Mouse (Mus musculus): ENCODE measurements around the gene Hrnr. TPM values are rescaled to one million over a fixed set of nuclear protein-coding genes. Genes with fewer than 3 reads are reported as not detected.

Gene Hrnr
- polyA plus RNA-seq, 1 experiment from 2014 or later = not detected

DNA sequence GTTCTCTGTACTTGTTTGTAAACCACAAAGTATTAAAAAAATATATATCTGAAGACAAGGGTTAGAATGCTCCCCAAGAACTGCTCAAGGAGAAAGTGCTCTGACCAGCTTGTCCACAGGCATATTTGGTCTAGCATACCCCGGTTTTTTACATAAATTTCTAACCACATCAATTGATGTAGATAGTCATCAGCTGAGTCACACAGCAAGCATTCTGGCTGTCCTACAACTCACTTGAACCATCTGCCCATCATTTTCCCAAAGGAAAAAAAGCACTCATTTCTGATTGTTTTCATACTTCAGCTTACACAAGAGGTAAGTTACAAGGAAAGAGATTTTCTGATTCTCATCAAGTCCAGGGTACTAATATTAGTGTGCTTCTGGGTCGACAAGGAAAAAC, 27.3 kb downstream of the Hrnr start:
- no peak for ATAC-seq
- H3K9me3 ChIP-seq (ENCODE audit: control insufficient read depth, low read length) = no peaks in the 10 kb centered on the region
- no peaks in the 10 kb centered on the region for H3K4me1 ChIP-seq (ENCODE audit: control insufficient read depth, insufficient read depth, low read depth, low read length)
- H3K9ac ChIP-seq (ENCODE audit: low read depth, low read length) = no peak overlapping the region
- H3K4me2 ChIP-seq (ENCODE audit: low read length) = no peak overlapping the region
- 83% methylated on average over 2 of the region's 2 CpGs for WGBS
- no peak overlapping the region for H3K4me3 ChIP-seq (ENCODE audit: low read length)
- H3K27me3 ChIP-seq (replicated peaks; ENCODE audit: control insufficient read depth, insufficient read depth, low read length) = no peaks in the 10 kb centered on the region
- H3K36me3 ChIP-seq (ENCODE audit: control insufficient read depth, insufficient read depth, low read length) = no peaks in the 10 kb centered on the region
- H3K27ac ChIP-seq (ENCODE audit: low read depth, low read length) = no peak overlapping the region

DNA sequence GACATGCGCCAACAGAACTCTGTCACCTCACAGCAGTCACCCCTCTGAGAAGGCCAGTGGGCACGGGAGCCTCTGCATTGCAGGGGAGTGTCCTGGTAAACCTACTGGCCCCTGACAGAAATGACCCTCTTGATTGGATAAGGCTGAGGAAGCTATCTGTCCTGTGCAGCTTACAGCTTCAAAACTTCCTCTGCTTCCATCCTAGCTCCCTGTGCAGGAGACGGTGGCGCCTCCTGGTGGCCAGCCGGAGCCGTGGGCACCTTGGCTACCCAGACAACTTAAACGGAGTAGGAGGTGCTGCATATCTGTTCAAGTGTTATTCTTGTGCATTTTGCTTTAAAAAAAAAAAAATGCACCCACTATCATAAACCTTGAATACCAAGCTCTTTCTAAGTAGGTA, 40.5 kb downstream of the Hrnr start:
- 21% methylated on average over 7 of the region's 7 CpGs for WGBS
- no peaks in the 10 kb centered on the region for H3K9me3 ChIP-seq (ENCODE audit: control insufficient read depth, low read length)
- no peaks in the 10 kb centered on the region for H3K27me3 ChIP-seq (replicated peaks; ENCODE audit: control insufficient read depth, insufficient read depth, low read length)
- H3K4me3 ChIP-seq (ENCODE audit: low read length) = no peak overlapping the region
- no peaks in the 10 kb centered on the region for H3K36me3 ChIP-seq (ENCODE audit: control insufficient read depth, insufficient read depth, low read length)
- no peak overlapping the region for H3K9ac ChIP-seq (ENCODE audit: low read depth, low read length)
- no peak overlapping the region for H3K4me2 ChIP-seq (ENCODE audit: low read length)
- H3K27ac ChIP-seq (ENCODE audit: low read depth, low read length) = no peak overlapping the region
- no peaks in the 10 kb centered on the region for H3K4me1 ChIP-seq (ENCODE audit: control insufficient read depth, insufficient read depth, low read depth, low read length)
- ATAC-seq = peak; percentile 32; the same call in 1 of the 2 replicates

DNA sequence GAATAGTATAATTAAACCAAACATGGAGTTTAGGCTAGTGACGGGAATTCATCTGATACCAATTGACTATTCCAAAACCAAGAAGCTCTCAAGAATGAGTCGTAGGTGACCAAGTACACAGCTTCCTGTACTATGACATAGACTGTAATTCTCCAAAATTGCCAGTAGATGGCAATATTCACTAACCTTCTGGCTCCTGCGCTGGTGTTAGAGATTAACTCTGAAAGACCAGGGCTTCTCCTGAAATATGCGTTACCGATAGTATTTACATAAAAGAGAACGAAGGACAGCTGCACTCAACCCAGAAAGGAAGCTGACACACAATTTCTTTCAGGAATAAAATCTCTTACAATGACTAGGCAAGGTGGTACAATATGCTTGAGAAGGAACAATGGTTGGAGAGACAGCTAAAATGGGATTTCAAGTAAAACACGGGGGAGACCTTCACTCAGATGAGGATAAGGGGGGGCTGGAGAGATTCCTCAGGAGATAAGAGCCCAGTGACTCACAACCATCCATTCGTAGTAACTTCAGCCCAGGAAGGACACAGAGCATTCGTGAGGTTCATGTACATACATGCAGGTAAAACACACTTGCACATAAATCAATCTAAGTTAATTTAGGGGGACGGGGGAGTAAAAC, 42.5 kb downstream of the Hrnr start:
- H3K9ac ChIP-seq (ENCODE audit: low read depth, low read length) = peak overlapping the region; percentile 51
- no peak overlapping the region for H3K27ac ChIP-seq (ENCODE audit: low read depth, low read length)
- WGBS = 11% methylated on average over 10 of the region's 10 CpGs
- no peaks in the 10 kb centered on the region for H3K9me3 ChIP-seq (ENCODE audit: control insufficient read depth, low read length)
- peak overlapping the region; percentile 58 for H3K4me2 ChIP-seq (ENCODE audit: low read length)
- no peaks in the 10 kb centered on the region for H3K27me3 ChIP-seq (replicated peaks; ENCODE audit: control insufficient read depth, insufficient read depth, low read length)
- ATAC-seq = peak; percentile 96
- no peaks in the 10 kb centered on the region for H3K36me3 ChIP-seq (ENCODE audit: control insufficient read depth, insufficient read depth, low read length)
- H3K4me3 ChIP-seq (ENCODE audit: low read length) = peak overlapping the region; percentile 26
- H3K4me1 ChIP-seq (ENCODE audit: control insufficient read depth, insufficient read depth, low read depth, low read length) = no peaks in the 10 kb centered on the region

DNA sequence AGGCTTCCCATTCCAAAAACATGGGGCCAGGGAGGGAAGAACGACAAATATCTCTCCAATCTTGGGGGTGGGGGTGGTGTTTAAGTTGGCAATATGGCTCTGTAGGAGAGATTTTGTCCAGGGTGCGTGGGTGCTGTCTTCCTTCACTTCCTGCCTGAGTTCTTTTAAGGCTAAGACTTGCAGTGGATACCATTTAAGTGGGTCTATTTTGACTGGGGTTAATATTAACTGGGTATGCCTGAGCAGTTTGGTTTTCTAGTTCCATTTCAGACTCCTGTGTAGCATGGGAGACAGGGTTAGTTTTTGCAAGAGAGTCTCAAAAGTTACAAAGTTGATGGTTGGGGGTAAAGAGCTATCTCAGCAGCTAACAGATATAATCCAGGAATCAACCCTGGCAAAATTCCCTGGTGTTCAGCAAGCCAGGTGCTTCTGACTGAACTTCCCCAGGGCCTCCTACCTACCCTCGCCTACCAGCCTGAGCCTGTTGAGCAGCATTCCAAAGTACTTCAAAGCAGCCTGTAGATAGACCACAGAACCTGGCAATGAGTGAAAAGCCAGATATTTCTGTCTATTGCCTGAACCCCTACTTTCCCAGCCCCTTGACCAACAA, 47.5 kb downstream of the Hrnr start:
- WGBS = 58% methylated on average over 3 of the region's 3 CpGs

DNA sequence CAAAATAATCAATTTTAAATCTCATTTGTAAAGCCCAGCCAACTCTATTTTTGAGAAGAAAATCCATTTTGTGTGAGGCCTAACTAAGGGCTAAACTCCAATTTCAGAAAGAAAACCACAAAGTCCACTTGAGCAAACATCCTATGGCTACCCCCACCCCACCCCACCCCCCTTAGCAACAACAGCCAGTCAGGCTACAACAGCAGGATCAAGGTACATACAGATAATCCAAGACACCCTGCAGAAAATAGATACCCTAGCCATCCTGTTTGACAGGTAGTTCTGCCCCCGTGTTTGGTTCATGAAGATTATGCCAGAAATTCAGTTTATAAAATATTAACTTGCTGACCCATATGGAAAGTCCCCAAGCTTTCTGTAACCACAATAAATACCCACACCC, 48.6 kb downstream of the Hrnr start:
- Histone ChIP-seq H3K27ac (ENCODE audit: low read depth, low read length) (no peak overlapping the region), H3K4me1 (ENCODE audit: control insufficient read depth, insufficient read depth, low read depth, low read length) (no peaks in the 10 kb centered on the region), H3K9me3 (ENCODE audit: control insufficient read depth, low read length) (no peaks in the 10 kb centered on the region), H3K4me2 (ENCODE audit: low read length) (no peak overlapping the region), H3K4me3 (ENCODE audit: low read length) (no peak overlapping the region), H3K27me3 (replicated peaks; ENCODE audit: control insufficient read depth, insufficient read depth, low read length) (no peaks in the 10 kb centered on the region), H3K36me3 (ENCODE audit: control insufficient read depth, insufficient read depth, low read length) (no peaks in the 10 kb centered on the region), H3K9ac (ENCODE audit: low read depth, low read length) (no peak overlapping the region)
- 71% methylated on average over 1 of the region's 1 CpGs for WGBS
- ATAC-seq = no peak

More for the DNA sequence above, 47.5 kb downstream of the Hrnr start:
- ATAC-seq = no peak
- H3K4me2 ChIP-seq (ENCODE audit: low read length) = no peak overlapping the region
- no peak overlapping the region for H3K9ac ChIP-seq (ENCODE audit: low read depth, low read length)
- H3K36me3 ChIP-seq (ENCODE audit: control insufficient read depth, insufficient read depth, low read length) = no peaks in the 10 kb centered on the region
- H3K27ac ChIP-seq (ENCODE audit: low read depth, low read length) = no peak overlapping the region
- H3K9me3 ChIP-seq (ENCODE audit: control insufficient read depth, low read length) = no peaks in the 10 kb centered on the region
- no peaks in the 10 kb centered on the region for H3K27me3 ChIP-seq (replicated peaks; ENCODE audit: control insufficient read depth, insufficient read depth, low read length)
- no peaks in the 10 kb centered on the region for H3K4me1 ChIP-seq (ENCODE audit: control insufficient read depth, insufficient read depth, low read depth, low read length)
- no peak overlapping the region for H3K4me3 ChIP-seq (ENCODE audit: low read length)

DNA sequence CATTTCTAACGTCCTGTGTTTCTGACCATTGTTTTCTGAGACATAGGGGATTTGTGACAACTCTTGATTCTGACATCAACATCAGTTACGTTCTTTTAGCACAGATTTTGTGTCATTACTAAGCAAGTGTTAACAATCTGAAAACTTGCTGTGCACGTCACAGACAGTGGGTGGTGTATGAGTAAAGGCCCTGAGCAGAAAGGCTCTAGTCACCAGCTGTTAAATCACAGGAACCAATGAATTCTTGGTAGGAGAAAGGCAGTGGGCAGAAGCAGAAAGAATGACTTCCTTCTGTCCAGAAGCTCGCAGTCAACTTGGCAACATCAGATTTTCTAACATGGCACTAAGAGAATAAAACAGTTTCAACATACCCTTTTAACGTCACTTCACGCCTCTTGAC, 53.9 kb downstream of the Hrnr start:
- Histone ChIP-seq H3K4me2 (ENCODE audit: low read length) (no peak overlapping the region), H3K27ac (ENCODE audit: low read depth, low read length) (no peak overlapping the region), H3K9me3 (ENCODE audit: control insufficient read depth, low read length) (no peaks in the 10 kb centered on the region), H3K27me3 (replicated peaks; ENCODE audit: control insufficient read depth, insufficient read depth, low read length) (no peaks in the 10 kb centered on the region), H3K9ac (ENCODE audit: low read depth, low read length) (no peak overlapping the region), H3K4me3 (ENCODE audit: low read length) (no peak overlapping the region), H3K36me3 (ENCODE audit: control insufficient read depth, insufficient read depth, low read length) (no peaks in the 10 kb centered on the region), H3K4me1 (ENCODE audit: control insufficient read depth, insufficient read depth, low read depth, low read length) (no peaks in the 10 kb centered on the region)
- WGBS = 82% methylated on average over 6 of the region's 6 CpGs
- ATAC-seq = no peak

DNA sequence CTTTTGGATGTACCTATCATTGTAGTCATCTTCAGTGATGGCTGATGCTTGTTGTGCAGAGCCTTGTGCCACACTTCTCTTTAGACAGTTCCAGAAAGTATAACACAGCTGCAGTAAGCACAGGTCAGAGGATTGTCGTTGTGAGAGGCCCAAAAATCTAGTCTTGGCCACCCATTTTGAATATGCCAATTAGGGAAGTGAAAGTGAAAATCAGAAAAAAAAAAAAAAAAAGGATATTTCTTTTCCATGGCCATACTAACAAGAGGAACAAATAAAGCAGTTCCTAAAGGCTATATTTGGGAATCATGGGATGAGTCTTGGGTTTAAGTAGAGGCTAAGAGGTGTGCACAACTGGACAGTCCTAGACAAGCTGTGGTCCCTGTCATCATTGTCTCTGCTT, 55.6 kb downstream of the Hrnr start:
- Histone ChIP-seq H3K4me3 (ENCODE audit: low read length) (no peak overlapping the region), H3K9me3 (ENCODE audit: control insufficient read depth, low read length) (no peaks in the 10 kb centered on the region), H3K27ac (ENCODE audit: low read depth, low read length) (no peak overlapping the region), H3K9ac (ENCODE audit: low read depth, low read length) (no peak overlapping the region), H3K4me1 (ENCODE audit: control insufficient read depth, insufficient read depth, low read depth, low read length) (no peaks in the 10 kb centered on the region), H3K27me3 (replicated peaks; ENCODE audit: control insufficient read depth, insufficient read depth, low read length) (no peaks in the 10 kb centered on the region), H3K4me2 (ENCODE audit: low read length) (no peak overlapping the region), H3K36me3 (ENCODE audit: control insufficient read depth, insufficient read depth, low read length) (no peaks in the 10 kb centered on the region)
- no peak for ATAC-seq
- WGBS = 78% methylated on average over 1 of the region's 1 CpGs

DNA sequence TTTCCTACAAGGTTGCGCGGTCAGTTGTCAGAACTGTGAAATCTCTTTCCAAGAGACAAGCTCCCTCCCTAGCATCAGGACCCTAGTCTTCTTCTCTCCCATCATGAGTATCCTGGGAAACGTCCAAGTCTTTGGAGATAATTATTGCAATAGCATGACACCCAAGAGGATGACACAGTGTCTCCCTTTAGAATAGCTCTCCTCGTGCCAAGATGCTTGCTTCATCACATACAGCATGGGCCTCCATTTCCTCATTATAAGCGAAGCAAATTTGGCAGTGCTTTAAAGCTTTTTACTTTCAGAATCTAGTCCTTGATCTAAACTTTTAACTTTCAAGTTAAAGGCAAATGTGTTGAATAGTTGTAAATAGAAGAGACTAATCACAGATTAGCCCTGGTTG, 56.1 kb downstream of the Hrnr start:
- no peaks in the 10 kb centered on the region for H3K27me3 ChIP-seq (replicated peaks; ENCODE audit: control insufficient read depth, insufficient read depth, low read length)
- no peak overlapping the region for H3K4me3 ChIP-seq (ENCODE audit: low read length)
- no peaks in the 10 kb centered on the region for H3K36me3 ChIP-seq (ENCODE audit: control insufficient read depth, insufficient read depth, low read length)
- no peaks in the 10 kb centered on the region for H3K9me3 ChIP-seq (ENCODE audit: control insufficient read depth, low read length)
- WGBS = 88% methylated on average over 5 of the region's 5 CpGs
- no peak overlapping the region for H3K27ac ChIP-seq (ENCODE audit: low read depth, low read length)
- ATAC-seq = no peak
- no peak overlapping the region for H3K9ac ChIP-seq (ENCODE audit: low read depth, low read length)
- H3K4me2 ChIP-seq (ENCODE audit: low read length) = no peak overlapping the region
- no peaks in the 10 kb centered on the region for H3K4me1 ChIP-seq (ENCODE audit: control insufficient read depth, insufficient read depth, low read depth, low read length)

DNA sequence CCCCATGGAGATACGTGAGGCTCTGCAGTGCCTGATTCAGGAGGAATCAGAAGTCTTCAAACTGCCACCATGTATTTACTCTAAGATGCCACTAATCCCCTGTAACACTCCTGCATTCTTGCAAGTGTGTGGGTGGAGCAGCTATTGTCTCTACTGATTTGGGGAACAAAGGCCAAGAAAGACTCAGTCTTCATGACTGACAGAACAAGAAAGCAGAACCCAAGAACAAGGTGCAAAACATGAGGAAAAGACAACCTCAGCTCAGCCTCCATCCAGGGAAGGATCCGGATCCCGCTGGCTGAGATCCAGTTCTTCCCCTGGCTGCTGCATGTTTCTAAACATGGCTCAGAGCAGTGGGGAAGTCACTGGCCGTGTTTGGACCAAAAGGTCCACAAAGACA, 58.6 kb downstream of the Hrnr start:
- no peaks in the 10 kb centered on the region for H3K4me1 ChIP-seq (ENCODE audit: control insufficient read depth, insufficient read depth, low read depth, low read length)
- H3K4me3 ChIP-seq (ENCODE audit: low read length) = no peak overlapping the region
- ATAC-seq = no peak
- H3K9ac ChIP-seq (ENCODE audit: low read depth, low read length) = no peak overlapping the region
- 46% methylated on average over 4 of the region's 4 CpGs for WGBS
- H3K27ac ChIP-seq (ENCODE audit: low read depth, low read length) = no peak overlapping the region
- H3K4me2 ChIP-seq (ENCODE audit: low read length) = no peak overlapping the region
- no peaks in the 10 kb centered on the region for H3K36me3 ChIP-seq (ENCODE audit: control insufficient read depth, insufficient read depth, low read length)
- H3K9me3 ChIP-seq (ENCODE audit: control insufficient read depth, low read length) = no peaks in the 10 kb centered on the region
- no peaks in the 10 kb centered on the region for H3K27me3 ChIP-seq (replicated peaks; ENCODE audit: control insufficient read depth, insufficient read depth, low read length)
